Mouse (Mus musculus) MEL-GATA-1-ER (cell line): Measurements from ENCODE around the gene Strn3.
"Not testable (repeated sequence)": the region's sequence is repeated elsewhere in the genome, so short reads cannot be mapped to it uniquely, and the experiment has no call there.

Source experiments
- DNase-seq: peaks from one replicate; pipeline ENCODE4 v3.0.0-alpha.2; 2012; ENCODE audit warnings: low read depth; ENCODE audit errors: extremely low read depth

The Strn3 gene

GRCm38 (mm10) chr12:51694096-51694495, 2.4 kb upstream of the Strn3 start:
- DNase-seq = no peak

GRCm38 (mm10) chr12:51693419-51693818, 1.7 kb upstream of the Strn3 start:
- no peak for DNase-seq

GRCm38 (mm10) chr12:51692870-51693269, 1.2 kb upstream of the Strn3 start:
- not testable (repeated sequence) for DNase-seq

- no peak for DNase-seq
These were observed 528 bp downstream of the Strn3 start, which contains the start of gene Ap4s1 for GRCm38 (mm10) chr12:51690893-51691844. Gene Ap4s1, plus strand, starts transcription at chr12:51691033.

- no peak for DNase-seq
These were observed 3.2 kb downstream of the Strn3 start for GRCm38 (mm10) chr12:51688546-51688945.

- no peak for DNase-seq
These were observed 12.9 kb downstream of the Strn3 start for GRCm38 (mm10) chr12:51678844-51679243.

- DNase-seq = no peak
These were observed 15.3 kb downstream of the Strn3 start for GRCm38 (mm10) chr12:51676442-51676841.

- DNase-seq = no peak
These were observed 18.4 kb downstream of the Strn3 start for GRCm38 (mm10) chr12:51673270-51673669.

- DNase-seq = no peak
These were observed 20.3 kb downstream of the Strn3 start for GRCm38 (mm10) chr12:51671231-51671891.

- DNase-seq = no peak
These were observed 24.8 kb downstream of the Strn3 start for GRCm38 (mm10) chr12:51666708-51667430.

- DNase-seq = no peak
These were observed 27.8 kb downstream of the Strn3 start for GRCm38 (mm10) chr12:51663908-51664307.

- no peak for DNase-seq
These were observed 28.7 kb downstream of the Strn3 start for GRCm38 (mm10) chr12:51663011-51663410.

- peak; percentile 59 for DNase-seq
These were observed 35.7 kb downstream of the Strn3 start for GRCm38 (mm10) chr12:51655944-51656465.

GRCm38 (mm10) chr12:51649401-51649800, 42.3 kb downstream of the Strn3 start:
- not testable (repeated sequence) for DNase-seq

GRCm38 (mm10) chr12:51641871-51642270, 49.8 kb downstream of the Strn3 start:
- DNase-seq = no peak

- DNase-seq = no peak
These were observed 54.8 kb downstream of the Strn3 start for GRCm38 (mm10) chr12:51636689-51637470.

GRCm38 (mm10) chr12:51636260-51636659, 55.4 kb downstream of the Strn3 start:
- DNase-seq = no peak

- DNase-seq = no peak
These were observed 58.2 kb downstream of the Strn3 start for GRCm38 (mm10) chr12:51633481-51633880.

- no peak for DNase-seq
These were observed 68.4 kb downstream of the Strn3 start for GRCm38 (mm10) chr12:51623366-51623694.

GRCm38 (mm10) chr12:51622670-51623365, 68.9 kb downstream of the Strn3 start:
- no peak for DNase-seq
